Mouse (Mus musculus) limb, embryonic 13.5 days (tissue): ENCODE results near the gene Cit. TPM values are rescaled to one million over a fixed set of nuclear protein-coding genes. Genes with fewer than 3 reads are reported as not detected.
A peak's percentile ranks its signal among the peaks of the same experiment; 100 is the strongest.

Source experiments
- ATAC-seq: fragments of 200-750 bp; cut with Nextera tagmentation; 2 replicates; pipeline ENCODE4 v1.8.0; 2017; ENCODE audit warnings: low read depth, moderate number of reproducible peaks, moderate TSS enrichment; ENCODE audit not compliant: low FRiP score
- H3K27ac ChIP-seq: fragments of 300-500 bp; sonication (generic); 2 replicates; pipeline ENCODE4 v1.5.1; 2015; ENCODE audit warnings: inconsistent platforms, mild to moderate bottlenecking, moderate library complexity
- H3K27me3 ChIP-seq: fragments of 300-500 bp; sonication (generic); 2 replicates; pipeline ENCODE4 v1.6.1; 2015; ENCODE audit warnings: mild to moderate bottlenecking, inconsistent platforms
- H3K36me3 ChIP-seq: fragments of 300-500 bp; sonication (generic); 2 replicates; pipeline ENCODE4 v1.6.1; 2015; ENCODE audit warnings: inconsistent platforms, mild to moderate bottlenecking, moderate library complexity
- H3K4me1 ChIP-seq: fragments of 300-500 bp; sonication (generic); 2 replicates; pipeline ENCODE4 v1.6.1; 2015; ENCODE audit warnings: inconsistent platforms
- H3K4me2 ChIP-seq: fragments of 300-500 bp; sonication (generic); replicated peaks from 2 replicates; pipeline ENCODE4 v1.6.1; 2015; ENCODE audit warnings: inconsistent platforms, mild to moderate bottlenecking, moderate library complexity
- H3K4me3 ChIP-seq: fragments of 300-500 bp; sonication (generic); 2 replicates; pipeline ENCODE4 v1.5.1; 2015; ENCODE audit warnings: moderate library complexity, mild to moderate bottlenecking, inconsistent platforms
- H3K9ac ChIP-seq: fragments of 300-500 bp; sonication (generic); 2 replicates; pipeline ENCODE4 v1.6.1; 2015; ENCODE audit warnings: mild to moderate bottlenecking, inconsistent platforms
- H3K9me3 ChIP-seq: fragments of 300-500 bp; sonication (generic); 2 replicates; pipeline ENCODE4 v1.6.1; 2016; ENCODE audit warnings: inconsistent platforms
- WGBS: fragments of 180-500 bp; shearing (Covaris S2); methylation state at CpG from one replicate; pipeline ENCODE4 v1.1.7; 2015; 5-methylcytosine and 5-hydroxymethylcytosine counted together
- polyA plus RNA-seq: library from polyadenylated mRNA; unstranded; fragments of >200 nt; fragmentation: Nextera tagmentation; extraction: Ambion mirVana; gene quantifications from 2 replicates; pipeline ENCODE4 v1.2.1, GENCODE M21; 2015

Cit gene
- polyA plus RNA-seq, 1 experiment from 2014 or later = 28.6 TPM

DNA sequence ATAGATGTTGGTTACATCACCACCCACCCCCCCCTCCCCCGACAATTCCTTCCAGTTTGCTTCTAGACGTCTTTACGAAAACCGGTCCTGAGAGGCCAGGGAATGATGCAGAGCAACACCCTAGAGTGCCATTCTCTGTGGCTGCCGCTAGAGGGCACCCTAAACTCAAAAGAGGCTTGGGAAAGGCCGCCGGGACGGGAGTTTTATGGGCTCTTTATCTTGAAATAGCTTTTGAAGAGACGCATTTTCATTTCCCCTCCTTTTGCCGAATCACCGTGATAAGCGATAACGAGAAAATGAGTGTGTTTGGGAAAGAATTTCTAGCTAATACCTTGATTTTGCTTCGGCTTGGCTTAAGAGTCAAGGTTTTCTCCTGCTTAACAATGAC is 186.1 kb downstream of the Cit start:
- Histone ChIP-seq H3K9me3 (no peaks in the 10 kb centered on the region), H3K36me3 (no peaks in the 10 kb centered on the region), H3K27me3 (peaks cover 15% of the 10 kb centered on the region), H3K9ac (no peak overlapping the region), H3K4me2 (peak overlapping the region; percentile 48), H3K4me3 (no peak overlapping the region), H3K4me1 (no peaks in the 10 kb centered on the region), H3K27ac (no peak overlapping the region)
- 4% methylated on average over 14 of the region's 14 CpGs for WGBS
- ATAC-seq = no peak

DNA sequence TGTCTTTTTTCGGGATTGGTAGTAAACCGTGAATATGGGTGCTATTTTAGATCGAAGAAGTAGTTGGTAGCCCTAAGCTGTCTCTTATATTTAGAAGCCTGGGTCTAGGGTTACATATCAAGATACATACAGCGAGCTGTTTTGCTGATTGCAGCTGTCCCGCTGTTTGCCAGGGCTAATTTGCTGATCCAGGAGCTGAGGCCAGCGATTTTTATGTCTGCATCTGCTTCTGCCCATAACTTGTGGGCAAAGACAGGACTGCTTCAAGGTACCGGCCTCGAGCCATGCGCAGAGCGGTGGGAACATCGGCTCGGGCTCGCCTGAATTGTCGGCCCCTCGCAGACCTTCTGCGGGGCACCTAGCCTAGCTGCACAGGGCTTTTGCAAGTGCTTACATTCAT is 191.4 kb downstream of the Cit start:
- Histone ChIP-seq H3K36me3 (no peaks in the 10 kb centered on the region), H3K4me2 (no peak overlapping the region), H3K4me3 (no peak overlapping the region), H3K27ac (no peak overlapping the region), H3K9ac (no peak overlapping the region), H3K27me3 (peaks cover 6% of the 10 kb centered on the region), H3K4me1 (0 out of 2 replicates have a peak, but pooled peaks cover 3% of the 10 kb centered on the region), H3K9me3 (no peaks in the 10 kb centered on the region)
- 57% methylated on average over 16 of the region's 16 CpGs for WGBS
- ATAC-seq = no peak; the same call in 1 of the 2 replicates

DNA sequence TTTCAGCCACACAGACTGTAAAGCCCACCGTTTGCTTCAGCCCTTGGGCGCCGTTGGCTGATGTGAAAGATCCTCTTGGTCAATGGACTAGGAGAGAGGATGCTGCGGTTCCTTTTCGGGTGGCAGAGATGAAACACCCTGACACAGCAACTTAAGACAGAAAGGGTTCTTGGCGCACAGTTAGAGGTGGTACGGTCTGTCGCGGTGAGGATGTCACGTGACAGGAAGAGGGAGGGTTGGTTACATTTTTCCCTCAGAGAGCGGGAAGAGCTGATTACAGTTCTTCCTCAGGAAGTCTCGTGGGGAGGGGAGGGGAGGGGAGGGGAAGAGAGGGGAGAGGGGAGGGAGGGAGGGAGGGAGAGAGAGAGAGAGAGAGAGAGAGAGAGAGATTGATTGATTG is 192.7 kb downstream of the Cit start:
- ATAC-seq = no peak
- 0 out of 2 replicates have a peak, but pooled peaks cover 3% of the 10 kb centered on the region for H3K4me1 ChIP-seq
- H3K9ac ChIP-seq = no peak overlapping the region
- no peak overlapping the region for H3K4me2 ChIP-seq
- H3K9me3 ChIP-seq = no peaks in the 10 kb centered on the region
- peaks cover 6% of the 10 kb centered on the region for H3K27me3 ChIP-seq
- H3K4me3 ChIP-seq = no peak overlapping the region
- H3K27ac ChIP-seq = no peak overlapping the region
- H3K36me3 ChIP-seq = no peaks in the 10 kb centered on the region
- WGBS = 64% methylated on average over 12 of the region's 12 CpGs

DNA sequence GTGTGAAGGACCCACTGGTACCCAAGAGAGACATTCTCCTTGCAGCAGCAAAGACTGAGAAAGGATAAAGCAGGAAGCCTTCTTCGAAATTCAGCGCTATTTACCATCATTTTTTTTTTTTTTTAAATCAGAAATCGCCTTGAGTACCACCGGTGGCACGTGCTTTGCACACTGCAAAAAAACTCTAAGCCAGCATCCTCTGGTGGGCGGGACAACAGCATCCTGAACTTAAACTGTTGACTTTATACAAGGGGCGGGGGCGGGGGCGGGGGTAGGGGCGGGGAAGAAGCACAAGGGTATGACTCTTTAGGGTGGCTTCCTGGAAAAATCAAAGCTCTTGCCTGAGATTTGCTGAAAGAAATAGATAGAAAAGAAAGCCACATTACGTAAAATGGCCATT is 194.6 kb downstream of the Cit start:
- Histone ChIP-seq H3K9ac (no peak overlapping the region), H3K9me3 (no peaks in the 10 kb centered on the region), H3K27me3 (peaks cover 6% of the 10 kb centered on the region), H3K27ac (no peak overlapping the region), H3K4me2 (peak overlapping the region; percentile 45), H3K36me3 (no peaks in the 10 kb centered on the region), H3K4me3 (peak overlapping the region; percentile 8; the same call in 1 of the 2 replicates), H3K4me1 (0 out of 2 replicates have a peak, but pooled peaks cover 3% of the 10 kb centered on the region)
- 18% methylated on average over 11 of the region's 11 CpGs for WGBS
- ATAC-seq = no peak

DNA sequence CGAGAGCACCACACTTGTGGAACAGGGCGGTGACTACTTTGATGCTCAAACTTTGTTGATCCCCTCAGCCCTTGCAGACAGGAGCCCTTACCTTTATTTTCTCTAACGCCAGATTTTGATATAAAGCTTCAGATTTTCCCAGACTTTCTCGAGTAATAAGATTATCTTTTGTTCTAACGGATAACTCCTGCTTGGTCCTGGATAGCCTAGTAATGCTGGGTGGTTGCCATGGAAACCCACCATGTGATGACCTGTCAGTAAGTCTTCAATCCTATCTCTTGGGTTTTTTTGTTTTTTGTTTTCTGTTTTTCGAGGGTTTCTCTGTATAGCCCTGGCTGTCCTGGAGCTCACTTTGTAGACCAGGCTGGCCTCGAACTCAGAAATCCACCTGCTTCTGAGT is 197.2 kb downstream of the Cit start:
- Histone ChIP-seq H3K9me3 (no peaks in the 10 kb centered on the region), H3K4me3 (no peak overlapping the region), H3K4me2 (no peak overlapping the region), H3K27me3 (peaks cover 2% of the 10 kb centered on the region), H3K36me3 (no peaks in the 10 kb centered on the region), H3K9ac (no peak overlapping the region), H3K27ac (no peak overlapping the region), H3K4me1 (0 out of 2 replicates have a peak, but pooled peaks cover 3% of the 10 kb centered on the region)
- no peak for ATAC-seq
- 80% methylated on average over 7 of the region's 7 CpGs for WGBS

DNA sequence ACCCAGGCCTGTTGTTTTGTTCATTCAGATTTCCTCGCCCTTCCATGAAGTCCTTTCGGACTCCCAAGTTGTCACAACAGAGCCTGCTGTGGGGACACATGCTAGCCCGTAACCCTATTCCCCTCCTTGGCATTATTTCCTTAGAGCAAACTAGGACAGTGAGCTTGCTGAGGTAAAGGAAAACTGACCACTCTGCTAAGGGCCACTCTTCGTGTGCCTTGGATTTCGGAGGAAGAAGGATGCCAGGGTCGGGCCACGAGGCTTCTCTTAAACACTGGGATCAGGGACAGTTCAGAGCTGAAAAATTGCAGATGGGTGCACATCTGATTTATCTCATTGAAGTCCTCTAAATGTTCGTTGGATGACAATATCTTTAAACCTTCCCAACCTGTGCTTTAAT is 200.5 kb downstream of the Cit start:
- H3K27me3 ChIP-seq = no peaks in the 10 kb centered on the region
- WGBS = 80% methylated on average over 8 of the region's 8 CpGs
- H3K36me3 ChIP-seq = no peaks in the 10 kb centered on the region
- ATAC-seq = no peak
- H3K9ac ChIP-seq = no peak overlapping the region
- H3K4me1 ChIP-seq = no peaks in the 10 kb centered on the region
- H3K4me2 ChIP-seq = no peak overlapping the region
- H3K9me3 ChIP-seq = no peaks in the 10 kb centered on the region
- no peak overlapping the region for H3K4me3 ChIP-seq
- H3K27ac ChIP-seq = no peak overlapping the region

DNA sequence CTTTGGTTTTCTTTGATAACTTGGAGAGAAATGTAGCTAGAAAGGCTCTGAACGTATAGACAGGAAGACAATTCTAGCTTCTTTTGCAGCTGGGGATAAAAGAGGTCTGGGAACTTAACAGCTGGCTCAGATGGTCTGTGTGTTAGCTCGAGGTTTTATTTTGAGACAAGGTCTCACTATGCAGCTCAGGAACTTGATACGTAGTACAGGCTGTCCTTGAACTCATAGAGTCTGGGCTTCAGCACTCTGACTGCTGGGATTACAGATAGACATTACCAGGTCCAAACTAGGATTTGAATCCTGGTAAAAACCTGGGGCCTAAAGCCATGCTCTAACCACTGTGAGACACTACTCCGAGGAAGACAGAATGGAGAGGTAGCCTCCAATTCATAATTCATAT is 201.2 kb downstream of the Cit start:
- Histone ChIP-seq H3K36me3 (no peaks in the 10 kb centered on the region), H3K9me3 (no peaks in the 10 kb centered on the region), H3K27ac (no peak overlapping the region), H3K27me3 (no peaks in the 10 kb centered on the region), H3K9ac (no peak overlapping the region), H3K4me3 (no peak overlapping the region), H3K4me1 (no peaks in the 10 kb centered on the region), H3K4me2 (no peak overlapping the region)
- no peak for ATAC-seq
- 74% methylated on average over 4 of the region's 4 CpGs for WGBS

DNA sequence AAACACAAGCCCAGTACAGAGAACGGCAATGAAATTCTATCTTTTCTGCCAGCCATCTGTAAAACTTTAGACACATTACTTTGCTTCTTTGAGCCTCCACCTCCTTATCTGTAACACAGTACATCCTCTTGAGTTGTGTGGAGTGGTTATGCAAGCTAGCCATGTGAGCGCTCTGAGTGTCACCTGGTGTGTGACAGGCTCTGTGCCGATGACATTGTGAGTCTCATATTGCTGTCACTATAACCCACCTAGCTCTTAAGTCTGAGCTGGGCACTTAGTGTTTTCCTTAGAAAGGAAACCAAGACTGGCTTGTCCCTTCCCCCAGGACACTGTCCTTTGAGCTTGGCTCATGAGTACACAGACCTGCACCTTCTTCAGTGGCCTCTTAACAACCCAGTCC is 203.2 kb downstream of the Cit start:
- H3K4me1 ChIP-seq = no peaks in the 10 kb centered on the region
- no peaks in the 10 kb centered on the region for H3K9me3 ChIP-seq
- H3K27me3 ChIP-seq = no peaks in the 10 kb centered on the region
- H3K9ac ChIP-seq = no peak overlapping the region
- no peak overlapping the region for H3K27ac ChIP-seq
- no peak overlapping the region for H3K4me3 ChIP-seq
- 90% methylated on average over 3 of the region's 3 CpGs for WGBS
- no peaks in the 10 kb centered on the region for H3K36me3 ChIP-seq
- no peak overlapping the region for H3K4me2 ChIP-seq
- no peak for ATAC-seq

DNA sequence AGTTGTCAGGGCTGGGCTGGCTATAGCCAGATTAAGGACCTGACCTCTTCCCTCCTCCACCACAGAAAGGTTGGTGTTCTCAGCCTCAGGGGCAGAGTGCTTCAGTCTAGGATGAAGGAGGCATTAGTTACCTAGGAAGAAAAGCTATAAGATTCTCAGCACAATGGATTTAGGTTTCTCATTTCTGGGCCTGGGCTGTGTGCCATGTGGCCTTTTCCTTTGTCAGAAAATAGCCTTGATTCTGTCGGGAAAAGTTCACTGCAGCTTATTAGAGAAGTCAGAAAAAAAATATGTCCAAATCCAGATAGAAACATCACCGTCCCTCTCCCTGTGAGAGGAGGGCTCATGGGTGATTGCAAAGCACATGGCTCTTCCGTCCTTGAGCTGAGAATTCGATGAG is 204.7 kb downstream of the Cit start:
- H3K4me3 ChIP-seq = no peak overlapping the region
- 76% methylated on average over 4 of the region's 4 CpGs for WGBS

DNA sequence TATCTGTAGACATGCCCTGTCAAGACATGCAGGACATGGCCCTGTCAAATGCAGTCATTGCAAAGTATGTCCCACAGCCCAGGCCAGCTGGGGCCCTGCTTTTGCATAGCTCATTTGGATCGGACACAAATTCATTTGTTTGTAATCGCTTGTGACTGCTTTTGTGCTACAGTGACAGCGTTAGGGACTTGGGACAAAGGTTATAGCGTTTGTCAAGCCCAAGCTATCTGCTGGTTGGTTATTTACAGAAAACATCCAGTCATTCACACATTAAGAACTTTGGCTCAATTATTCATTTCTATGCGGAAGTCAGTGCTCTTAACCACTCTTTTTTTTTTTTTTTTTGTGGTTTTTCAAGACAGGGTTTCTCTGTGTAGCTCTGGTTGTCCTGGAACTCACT is 207.1 kb downstream of the Cit start:
- H3K27ac ChIP-seq = no peak overlapping the region
- H3K27me3 ChIP-seq = no peaks in the 10 kb centered on the region
- H3K9me3 ChIP-seq = no peaks in the 10 kb centered on the region
- H3K9ac ChIP-seq = no peak overlapping the region
- WGBS = 87% methylated on average over 5 of the region's 5 CpGs
- no peak overlapping the region for H3K4me2 ChIP-seq
- ATAC-seq = no peak
- H3K4me1 ChIP-seq = no peaks in the 10 kb centered on the region
- no peak overlapping the region for H3K4me3 ChIP-seq
- no peaks in the 10 kb centered on the region for H3K36me3 ChIP-seq

More for the DNA sequence above, 204.7 kb downstream of the Cit start:
- no peak overlapping the region for H3K9ac ChIP-seq
- no peak for ATAC-seq
- no peaks in the 10 kb centered on the region for H3K9me3 ChIP-seq
- no peaks in the 10 kb centered on the region for H3K4me1 ChIP-seq
- no peak overlapping the region for H3K27ac ChIP-seq
- H3K4me2 ChIP-seq = no peak overlapping the region
- no peaks in the 10 kb centered on the region for H3K36me3 ChIP-seq
- H3K27me3 ChIP-seq = no peaks in the 10 kb centered on the region

DNA sequence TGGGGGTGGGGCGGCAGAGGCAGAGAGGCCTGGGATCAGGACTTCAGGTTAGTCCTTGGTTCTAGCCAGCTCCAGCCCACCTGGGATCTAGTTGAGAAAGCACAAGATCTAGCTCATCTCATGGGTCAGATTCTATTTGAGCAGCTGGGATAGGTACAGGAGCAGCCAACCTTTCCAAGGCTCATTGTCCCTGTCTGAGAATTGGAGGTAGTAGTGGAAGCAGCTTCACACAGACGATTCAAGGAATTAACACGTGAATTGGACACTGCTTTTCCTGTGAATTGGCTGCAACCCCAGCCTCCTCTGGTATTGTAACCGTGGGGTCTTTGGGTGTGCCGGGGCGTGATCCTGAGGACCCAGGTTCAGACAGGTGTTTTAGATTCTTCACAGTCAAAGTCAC is 207.7 kb downstream of the Cit start:
- Histone ChIP-seq H3K4me1 (no peaks in the 10 kb centered on the region), H3K9me3 (no peaks in the 10 kb centered on the region), H3K9ac (no peak overlapping the region), H3K36me3 (no peaks in the 10 kb centered on the region), H3K4me2 (no peak overlapping the region), H3K27ac (no peak overlapping the region), H3K27me3 (no peaks in the 10 kb centered on the region), H3K4me3 (no peak overlapping the region)
- ATAC-seq = no peak
- 59% methylated on average over 6 of the region's 6 CpGs for WGBS
